Mouse (Mus musculus) limb, embryonic 14.5 days (tissue): ENCODE measurements around the gene Cryzl2. TPM values are rescaled to one million over a fixed set of nuclear protein-coding genes. Genes with fewer than 3 reads are reported as not detected.

ENCODE experiments used
- ATAC-seq: fragments of 200-750 bp; cut with Nextera tagmentation; 2 replicates; pipeline ENCODE4 v1.8.0; 2017; ENCODE audit warnings: low read depth, moderate number of reproducible peaks, moderate TSS enrichment; ENCODE audit not compliant: low FRiP score
- DNase-seq: peaks from one replicate; pipeline ENCODE4 v3.0.0-alpha.2; 2015; ENCODE audit warnings: low spot score
- H3K27ac ChIP-seq: fragments of 300-500 bp; sonication (generic); replicated peaks from 2 replicates; pipeline ENCODE4 v1.5.1; 2014; ENCODE audit warnings: low read depth, mild to moderate bottlenecking, low read length, moderate library complexity, mixed read lengths
- H3K27me3 ChIP-seq: fragments of 300-500 bp; sonication (generic); 2 replicates; pipeline ENCODE4 v1.6.1; 2014; ENCODE audit warnings: low read length, mixed read lengths; ENCODE audit not compliant: control insufficient read depth, insufficient read depth
- H3K36me3 ChIP-seq: fragments of 300-500 bp; sonication (generic); 2 replicates; pipeline ENCODE4 v1.6.1; 2014; ENCODE audit warnings: mild to moderate bottlenecking, low read length, moderate library complexity, mixed read lengths; ENCODE audit not compliant: control insufficient read depth, insufficient read depth
- H3K4me1 ChIP-seq: fragments of 300-500 bp; sonication (generic); 2 replicates; pipeline ENCODE4 v1.6.1; 2014; ENCODE audit warnings: antibody characterized with exemption, low read length, mixed read lengths; ENCODE audit not compliant: control insufficient read depth, insufficient read depth
- H3K4me2 ChIP-seq: fragments of 300-500 bp; sonication (generic); replicated peaks from 2 replicates; pipeline ENCODE4 v1.6.1; 2014; ENCODE audit warnings: low read depth, mild to moderate bottlenecking, low read length, moderate library complexity; ENCODE audit not compliant: severe bottlenecking
- H3K4me3 ChIP-seq: fragments of 300-500 bp; sonication (generic); replicated peaks from 2 replicates; pipeline ENCODE4 v1.5.1; 2014; ENCODE audit warnings: low read length
- H3K9ac ChIP-seq: fragments of 300-500 bp; sonication (generic); 2 replicates; pipeline ENCODE4 v1.6.1; 2014; ENCODE audit warnings: mild to moderate bottlenecking, low read depth, low read length, moderate library complexity; ENCODE audit not compliant: severe bottlenecking
- H3K9me3 ChIP-seq: fragments of 300-500 bp; sonication (generic); 2 replicates; pipeline ENCODE4 v1.6.1; 2016; ENCODE audit warnings: low read length; ENCODE audit not compliant: control insufficient read depth
- POLR2A ChIP-seq: fragments of 200-500 bp; IDR thresholded peaks from 2 replicates; pipeline ENCODE4 v1.8.0; 2012; ENCODE audit warnings: inconsistent platforms, mild to moderate bottlenecking, moderate library complexity, borderline replicate concordance; ENCODE audit not compliant: insufficient read depth, insufficient read length; ENCODE audit errors: extremely low read depth
- whole genome bisulfite sequencing: fragments of 180-500 bp; shearing (Covaris S2); extraction: QIAGEN DNeasy Blood & Tissue Kit; methylation state at CpG from one replicate; pipeline ENCODE4 v1.1.7; 2014; 5-methylcytosine and 5-hydroxymethylcytosine counted together
- polyA plus RNA-seq, 2 experiments: library from polyadenylated mRNA; depleted of rRNA in 1 of 2; stranded (reverse) in 1 of 2; unstranded in 1 of 2; fragments of >200 nt; fragmentation: Nextera tagmentation in 1 of 2; extraction: Ambion mirVana in 1 of 2; gene quantifications; 2 replicates each; pipeline versions ENCODE4 v1.2.1 to v1.2.3; 2012 to 2014

The Cryzl2 gene
- polyA plus RNA-seq, 2 experiments: 8.7 to 12.9 TPM

GRCm38 (mm10) chr1:157507814-157508213, 49.4 kb downstream of the Cryzl2 start:
- Histone ChIP-seq H3K4me1 (peaks cover 9% of the 10 kb centered on the region; the same call in 1 of the 2 replicates), H3K4me2 (peak overlapping the region; percentile 13; the same call in 1 of the 2 replicates), H3K4me3 (no peak overlapping the region), H3K9me3 (no peaks in the 10 kb centered on the region), H3K36me3 (no peaks in the 10 kb centered on the region), H3K27ac (no peak overlapping the region), H3K27me3 (no peaks in the 10 kb centered on the region), H3K9ac (no peak overlapping the region)
- 26% methylated on average over 5 of the region's 5 CpGs for WGBS
- DNase-seq: peak; percentile 8
- 0 out of 2 replicates have a peak, but pooled peaks have one; percentile 31 for ATAC-seq
- TF ChIP-seq POLR2A: no peak

- 83% methylated on average over 11 of the region's 11 CpGs for WGBS
- DNase-seq: no peak
- no peak for ATAC-seq
Observed at GRCm38 (mm10) chr1:157512690-157513448, 54.5 kb downstream of the Cryzl2 start.

GRCm38 (mm10) chr1:157513559-157513958, 55.2 kb downstream of the Cryzl2 start:
- H3K36me3 ChIP-seq: no peaks in the 10 kb centered on the region
- DNase-seq (no peak), ATAC-seq (no peak)
- H3K4me1 ChIP-seq: peaks cover 8% of the 10 kb centered on the region
- no peak for TF ChIP-seq POLR2A
- WGBS: 78% methylated on average over 9 of the region's 9 CpGs
- H3K9me3 ChIP-seq: no peaks in the 10 kb centered on the region
- no peak overlapping the region for H3K27ac ChIP-seq
- no peak overlapping the region for H3K4me3 ChIP-seq
- H3K27me3 ChIP-seq: no peaks in the 10 kb centered on the region
- H3K9ac ChIP-seq: no peak overlapping the region
- H3K4me2 ChIP-seq: no peak overlapping the region

More at GRCm38 (mm10) chr1:157512690-157513448, 54.5 kb downstream of the Cryzl2 start:
- TF ChIP-seq POLR2A: no peak
- H3K27ac ChIP-seq: no peak overlapping the region
- H3K36me3 ChIP-seq: no peaks in the 10 kb centered on the region
- H3K27me3 ChIP-seq: no peaks in the 10 kb centered on the region
- H3K4me2 ChIP-seq: no peak overlapping the region
- no peaks in the 10 kb centered on the region for H3K9me3 ChIP-seq
- H3K4me1 ChIP-seq: peaks cover 7% of the 10 kb centered on the region; the same call in 1 of the 2 replicates
- no peak overlapping the region for H3K4me3 ChIP-seq
- no peak overlapping the region for H3K9ac ChIP-seq

GRCm38 (mm10) chr1:157514298-157514697, 55.9 kb downstream of the Cryzl2 start:
- no peak overlapping the region for H3K27ac ChIP-seq
- TF ChIP-seq POLR2A: no peak
- no peak for DNase-seq
- no peak overlapping the region for H3K4me2 ChIP-seq
- no peak overlapping the region for H3K9ac ChIP-seq
- H3K4me1 ChIP-seq: peaks cover 12% of the 10 kb centered on the region
- H3K4me3 ChIP-seq: no peak overlapping the region
- no peaks in the 10 kb centered on the region for H3K36me3 ChIP-seq
- WGBS: 73% methylated on average over 4 of the region's 4 CpGs
- ATAC-seq: no peak
- no peaks in the 10 kb centered on the region for H3K9me3 ChIP-seq
- H3K27me3 ChIP-seq: no peaks in the 10 kb centered on the region

GRCm38 (mm10) chr1:157516838-157517808, 58.7 kb downstream of the Cryzl2 start:
- Histone ChIP-seq H3K9ac (no peak overlapping the region), H3K9me3 (no peaks in the 10 kb centered on the region), H3K4me3 (no peak overlapping the region), H3K36me3 (no peaks in the 10 kb centered on the region), H3K4me2 (no peak overlapping the region), H3K27ac (no peak overlapping the region), H3K27me3 (no peaks in the 10 kb centered on the region), H3K4me1 (peaks cover 12% of the 10 kb centered on the region)
- DNase-seq: no peak
- TF ChIP-seq POLR2A: no peak
- no peak for ATAC-seq
- WGBS: 71% methylated on average over 8 of the region's 8 CpGs
